Mouse (Mus musculus) left cerebral cortex, adult 18-20 months (tissue): Measurements from ENCODE around the gene Tram1l1. TPM values are rescaled to one million over a fixed set of nuclear protein-coding genes. Genes with fewer than 3 reads are reported as not detected.
A peak's percentile ranks its signal among the peaks of the same experiment; 100 is the strongest.
"Not testable (repeated sequence)": the region's sequence is repeated elsewhere in the genome, so short reads cannot be mapped to it uniquely, and the experiment has no call there.

ENCODE experiments used
- DNase-seq, 2 experiments: peaks; one replicate each; pipeline ENCODE4 v3.0.0; 2021 to 2022; ENCODE audit warnings: low spot score in 2 of 2, mixed read lengths in 1 of 2
- long read RNA-seq, 2 experiments: library from polyadenylated mRNA; stranded (forward); transcript quantifications; one replicate each; pipeline ENCODE4 v2.0.0; 2021
- total RNA-seq, 2 experiments: library from RNA; stranded (reverse); gene quantifications; 2 replicates each; pipeline ENCODE4 v1.2.3; 2021

Tram1l1 gene
- 10 to 100 TPM; 17.5 to 18.5 TPM for total RNA-seq
- long read RNA-seq, experiment 1, transcript Tram1l1-201 (1 exons, 3,889 nt) = major isoform, 68 of 68 reads
- long read RNA-seq, experiment 1, partial matches to known transcripts = 0 of 68 reads
- long read RNA-seq, experiment 1, other reads (novel, unspliced or antisense) = 0 of 68 reads
- long read RNA-seq, experiment 2, transcript Tram1l1-201 (1 exons, 3,889 nt) = major isoform, 46 of 46 reads
- long read RNA-seq, experiment 2, partial matches to known transcripts = 0 of 46 reads
- long read RNA-seq, experiment 2, other reads (novel, unspliced or antisense) = 0 of 46 reads

- DNase-seq = peak; percentile 69 to 85
Measured at GRCm38 (mm10) chr3:124320821-124321576, at the start of gene Tram1l1. Gene Tram1l1 (plus strand): TSS chr3:124320855.

DNA sequence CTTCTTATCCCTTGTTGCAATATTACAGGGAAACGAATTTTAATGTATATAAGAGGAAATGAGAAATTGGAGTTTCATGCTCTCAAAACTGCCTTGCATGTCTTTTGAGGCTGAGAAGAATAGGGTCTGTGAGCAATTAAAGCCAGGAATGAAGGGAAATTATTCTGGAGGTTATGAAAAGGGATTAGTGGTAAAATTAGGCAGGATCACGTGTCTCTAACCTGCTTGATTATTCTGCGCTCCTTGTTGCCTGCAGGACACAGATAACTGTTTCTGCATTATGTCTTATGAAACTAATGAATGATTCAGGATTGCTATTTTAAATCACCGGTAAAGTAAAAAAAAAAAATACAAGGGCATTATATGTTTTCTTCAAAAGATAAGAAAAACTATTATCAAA lies 49.4 kb upstream of the Tram1l1 start:
- DNase-seq = no peak

DNA sequence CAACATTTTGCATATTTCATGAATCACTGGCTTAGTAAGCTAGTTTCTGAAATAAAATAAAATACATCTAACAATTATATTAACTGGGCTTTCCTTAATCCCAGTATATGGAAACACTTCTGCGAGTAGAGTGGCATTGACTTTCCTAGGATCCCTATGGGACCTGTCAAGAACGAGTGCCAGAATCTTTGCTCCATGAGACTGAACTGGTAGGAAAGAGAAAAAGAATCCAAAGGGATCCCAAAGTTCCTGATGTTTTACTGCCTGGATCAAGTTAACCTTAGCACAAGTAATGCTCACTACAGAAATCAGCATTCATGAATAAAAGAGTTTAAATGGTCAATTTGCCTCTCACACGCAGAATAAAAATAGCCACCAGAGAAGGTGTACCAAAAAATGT lies 49.0 kb upstream of the Tram1l1 start:
- DNase-seq = no peak

DNA sequence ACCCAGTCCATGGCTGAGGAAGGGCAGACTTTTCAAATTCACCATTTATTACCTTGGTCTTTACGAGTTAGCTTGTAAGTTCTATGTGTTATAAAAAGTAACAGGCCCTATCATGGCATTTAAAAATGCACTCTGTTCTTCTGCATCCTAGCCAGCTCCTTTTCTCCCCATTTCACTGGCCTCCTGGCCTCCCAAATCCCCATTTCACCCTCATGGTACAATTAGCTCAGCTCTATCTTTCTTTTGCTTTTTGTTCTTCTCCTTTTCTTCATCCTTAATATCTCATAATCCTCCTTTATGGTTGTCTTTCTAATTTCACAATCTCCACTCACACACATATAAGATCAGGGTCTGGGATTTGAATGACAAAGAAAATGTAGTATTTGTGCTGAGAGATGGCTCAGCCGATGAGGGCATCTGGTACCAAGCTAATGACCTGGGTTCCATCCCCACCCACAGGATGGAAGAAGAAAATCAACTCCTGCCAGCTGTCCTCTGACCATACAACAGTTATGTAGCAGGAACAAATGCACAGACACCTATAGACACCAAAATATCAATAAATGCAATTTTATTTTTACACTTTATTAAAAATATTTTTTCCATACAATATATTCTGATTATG lies 48.1 kb upstream of the Tram1l1 start:
- DNase-seq = no peak

GRCm38 (mm10) chr3:124274928-124275609 lies 45.6 kb upstream of the Tram1l1 start:
- DNase-seq = peak; percentile 39 to 58

DNA sequence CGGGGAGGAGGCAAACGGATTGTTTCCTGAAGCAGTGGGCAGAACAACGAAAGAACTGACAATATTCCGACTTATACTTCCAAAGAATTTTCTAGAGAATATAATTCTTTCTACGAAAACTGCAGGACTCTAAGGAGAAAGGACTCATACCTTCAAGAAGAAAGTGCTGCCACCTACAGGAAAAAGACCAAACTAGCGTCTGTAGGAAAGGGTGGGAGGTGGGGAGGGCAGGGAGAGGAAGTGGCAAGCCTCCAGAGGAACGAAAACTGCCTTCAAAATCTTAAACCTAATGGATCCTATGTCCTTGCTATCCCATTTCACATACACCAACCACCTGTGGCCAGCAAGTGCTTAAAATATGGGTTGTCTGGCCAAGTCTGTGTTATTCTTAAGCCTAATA lies 31.7 kb upstream of the Tram1l1 start:
- not testable (repeated sequence) for DNase-seq

- no peak for DNase-seq
Measured at GRCm38 (mm10) chr3:124319254-124319653, 1.4 kb upstream of the Tram1l1 start.

- DNase-seq = no peak
Measured at GRCm38 (mm10) chr3:124320398-124320797, 257 bp upstream of the Tram1l1 start.

GRCm38 (mm10) chr3:124346445-124346844 lies 25.8 kb downstream of the Tram1l1 start:
- no peak for DNase-seq

GRCm38 (mm10) chr3:124357533-124357932 lies 36.9 kb downstream of the Tram1l1 start:
- peak in 1 of 2 experiments; percentile 15 for DNase-seq

DNA sequence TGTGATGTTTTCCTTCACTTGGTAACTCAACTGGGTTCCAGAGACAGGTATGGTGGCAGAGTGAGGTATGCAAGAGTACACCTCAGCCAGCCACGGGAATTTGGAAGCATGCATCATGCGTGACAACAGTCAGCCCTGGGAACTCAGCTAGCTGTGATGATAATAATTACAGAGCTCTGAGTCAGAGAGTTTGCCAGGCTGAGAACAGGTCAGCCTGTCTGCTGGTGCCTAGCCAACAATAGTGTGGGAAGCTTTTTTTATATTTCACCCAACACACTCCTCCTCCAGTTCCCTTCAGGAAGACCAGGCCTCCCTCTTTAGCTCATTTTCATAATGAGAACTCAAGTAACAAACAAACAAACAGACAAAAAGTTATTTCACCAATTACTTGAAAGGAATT lies 51.4 kb downstream of the Tram1l1 start:
- DNase-seq = no peak

Other genes starting within 250 kb of the Tram1l1 start
- gene 1700006A11Rik, start 105.2 kb downstream of the Tram1l1 start, total RNA-seq = not detected